Mouse (Mus musculus): ENCODE results near the gene Fryl. TPM values are rescaled to one million over a fixed set of nuclear protein-coding genes. Genes with fewer than 3 reads are reported as not detected.

Fryl gene
- total and polyA plus RNA-seq, 2 experiments from 2014 or later: 17.7 to 53.6 TPM

DNA sequence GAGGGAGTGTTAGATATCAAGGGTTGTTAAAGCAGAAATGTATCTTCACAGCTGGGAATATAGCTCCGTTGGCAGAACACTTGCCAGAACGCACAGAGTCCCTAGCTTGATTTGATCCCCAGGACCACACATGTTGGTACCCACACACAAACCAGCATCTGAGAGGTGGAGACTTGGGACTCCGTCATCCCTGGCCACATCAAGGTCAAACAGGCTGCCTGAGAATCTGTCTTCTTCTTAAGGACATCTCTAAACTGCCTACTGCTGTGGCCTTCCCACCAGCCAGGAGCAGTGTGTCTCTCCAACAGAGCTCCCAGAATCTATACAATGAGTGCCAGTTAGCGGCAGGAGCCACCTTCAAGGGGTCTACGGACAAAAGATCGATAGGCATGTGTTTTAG is 47.8 kb downstream of the Fryl start:
- no peak overlapping the region for H3K27ac ChIP-seq (ENCODE audit: low read depth, low read length)

GRCm38 (mm10) chr5:73206722-73207121 is 49.7 kb downstream of the Fryl start:
- Histone ChIP-seq H3K27ac (ENCODE audit: low read depth, low read length) (no peak overlapping the region), H3K27me3 (ENCODE audit: insufficient read depth, low read length) (no peaks in the 10 kb centered on the region), H3K4me3 (ENCODE audit: low read depth, low read length) (no peak overlapping the region), H3K9me3 (ENCODE audit: low read length) (no peaks in the 10 kb centered on the region), H3K4me2 (ENCODE audit: low read depth) (no peak overlapping the region), H3K9ac (no peak overlapping the region), H3K4me1 (ENCODE audit: insufficient read depth) (0 out of 2 replicates have a peak, but pooled peaks cover 4% of the 10 kb centered on the region), H3K36me3 (ENCODE audit: insufficient read depth) (no peaks in the 10 kb centered on the region)
- WGBS: 70% methylated on average over 9 of the region's 9 CpGs
- ATAC-seq: no peak
- DNase-seq: no peak
- TF ChIP-seq CTCF (IDR thresholded peaks at IDR 0.05; ENCODE audit: low read depth): no peak

More for the DNA sequence above, 47.8 kb downstream of the Fryl start:
- no peak overlapping the region for H3K4me2 ChIP-seq (ENCODE audit: low read depth)
- no peaks in the 10 kb centered on the region for H3K27me3 ChIP-seq (ENCODE audit: insufficient read depth, low read length)
- H3K9ac ChIP-seq: no peak overlapping the region
- H3K4me1 ChIP-seq (ENCODE audit: insufficient read depth): 0 out of 2 replicates have a peak, but pooled peaks cover 4% of the 10 kb centered on the region
- H3K4me3 ChIP-seq (ENCODE audit: low read depth, low read length): no peak overlapping the region
- WGBS: 69% methylated on average over 6 of the region's 6 CpGs
- no peak for TF ChIP-seq CTCF (IDR thresholded peaks at IDR 0.05; ENCODE audit: low read depth)
- no peaks in the 10 kb centered on the region for H3K9me3 ChIP-seq (ENCODE audit: low read length)
- DNase-seq (no peak), ATAC-seq (no peak)
- no peaks in the 10 kb centered on the region; the same call in 1 of the 2 replicates for H3K36me3 ChIP-seq (ENCODE audit: insufficient read depth)

DNA sequence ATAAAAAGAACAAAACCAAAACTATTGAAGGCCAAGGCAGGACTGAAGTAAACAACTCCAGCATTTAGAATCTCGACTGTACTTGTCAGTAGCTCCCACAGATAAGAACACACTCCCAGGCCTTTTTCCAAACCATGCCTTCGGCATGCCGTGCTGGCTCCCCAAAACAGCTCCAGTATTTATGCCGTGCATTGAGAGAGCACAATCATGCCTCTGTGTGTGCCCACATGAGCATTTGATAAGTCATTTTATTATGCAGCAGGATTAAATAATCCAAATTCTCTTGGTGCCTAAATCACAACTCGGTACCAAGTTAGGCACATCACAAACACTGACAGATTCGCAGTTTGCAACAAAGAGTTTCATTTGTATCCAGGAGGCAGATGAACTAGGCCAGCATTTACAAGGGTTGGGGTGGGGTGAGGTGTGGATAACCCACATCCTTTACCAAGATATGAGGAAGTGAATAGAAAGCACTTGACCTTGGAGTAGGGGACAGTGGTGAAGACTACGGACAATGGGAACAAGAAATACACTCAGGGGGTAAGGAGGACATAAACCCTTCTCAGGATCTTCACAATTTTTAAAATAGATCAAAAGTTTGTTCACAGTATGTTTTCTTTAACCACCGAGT is 50.3 kb downstream of the Fryl start:
- Histone ChIP-seq H3K4me2 (ENCODE audit: low read depth) (no peak overlapping the region), H3K4me1 (ENCODE audit: insufficient read depth) (0 out of 2 replicates have a peak, but pooled peaks cover 4% of the 10 kb centered on the region), H3K27ac (ENCODE audit: low read depth, low read length) (no peak overlapping the region), H3K9me3 (ENCODE audit: low read length) (no peaks in the 10 kb centered on the region), H3K27me3 (ENCODE audit: insufficient read depth, low read length) (no peaks in the 10 kb centered on the region), H3K4me3 (ENCODE audit: low read depth, low read length) (no peak overlapping the region), H3K9ac (no peak overlapping the region), H3K36me3 (ENCODE audit: insufficient read depth) (no peaks in the 10 kb centered on the region)
- DNase-seq (no peak), ATAC-seq (no peak)
- TF ChIP-seq CTCF (IDR thresholded peaks at IDR 0.05; ENCODE audit: low read depth): no peak
- 54% methylated on average over 8 of the region's 8 CpGs for WGBS

- WGBS: 39% methylated on average over 3 of the region's 3 CpGs
- ATAC-seq (peak; percentile 64), DNase-seq (no peak)
- Histone ChIP-seq H3K9me3 (ENCODE audit: low read length) (no peaks in the 10 kb centered on the region), H3K9ac (no peak overlapping the region), H3K27me3 (ENCODE audit: insufficient read depth, low read length) (no peaks in the 10 kb centered on the region), H3K4me1 (ENCODE audit: insufficient read depth) (0 out of 2 replicates have a peak, but pooled peaks cover 4% of the 10 kb centered on the region), H3K4me2 (ENCODE audit: low read depth) (no peak overlapping the region), H3K36me3 (ENCODE audit: insufficient read depth) (no peaks in the 10 kb centered on the region), H3K4me3 (ENCODE audit: low read depth, low read length) (no peak overlapping the region), H3K27ac (ENCODE audit: low read depth, low read length) (no peak overlapping the region)
- TF ChIP-seq CTCF (IDR thresholded peaks at IDR 0.05; ENCODE audit: low read depth): no peak
Observed at GRCm38 (mm10) chr5:73205050-73205449, 51.4 kb downstream of the Fryl start.

DNA sequence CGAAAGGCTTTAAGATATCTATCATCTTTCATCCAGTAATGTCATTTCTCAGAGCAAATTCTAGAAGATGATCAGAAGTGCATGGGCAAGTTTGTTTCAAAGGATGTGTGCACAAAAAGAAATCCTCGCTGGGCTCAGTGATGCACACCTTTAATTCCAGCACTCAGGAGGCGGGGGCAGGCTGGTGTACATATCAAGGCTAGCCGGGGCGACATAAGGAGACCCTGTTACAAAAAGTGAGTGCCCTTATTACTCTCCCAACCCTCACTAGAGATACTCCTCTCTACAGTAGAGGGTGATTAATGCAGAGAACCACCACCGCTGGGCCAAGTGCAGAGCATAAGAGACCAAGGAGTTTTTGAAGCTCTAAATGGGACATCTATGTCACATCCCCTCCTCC is 53.9 kb downstream of the Fryl start:
- no peak for TF ChIP-seq CTCF (IDR thresholded peaks at IDR 0.05; ENCODE audit: low read depth)
- H3K4me3 ChIP-seq (ENCODE audit: low read depth, low read length): no peak overlapping the region
- H3K27ac ChIP-seq (ENCODE audit: low read depth, low read length): no peak overlapping the region
- 0 out of 2 replicates have a peak, but pooled peaks cover 4% of the 10 kb centered on the region for H3K4me1 ChIP-seq (ENCODE audit: insufficient read depth)
- no peak overlapping the region for H3K9ac ChIP-seq
- H3K27me3 ChIP-seq (ENCODE audit: insufficient read depth, low read length): no peaks in the 10 kb centered on the region
- no peaks in the 10 kb centered on the region for H3K36me3 ChIP-seq (ENCODE audit: insufficient read depth)
- H3K4me2 ChIP-seq (ENCODE audit: low read depth): no peak overlapping the region
- H3K9me3 ChIP-seq (ENCODE audit: low read length): no peaks in the 10 kb centered on the region
- 94% methylated on average over 6 of the region's 6 CpGs for WGBS
- ATAC-seq (no peak), DNase-seq (no peak)

DNA sequence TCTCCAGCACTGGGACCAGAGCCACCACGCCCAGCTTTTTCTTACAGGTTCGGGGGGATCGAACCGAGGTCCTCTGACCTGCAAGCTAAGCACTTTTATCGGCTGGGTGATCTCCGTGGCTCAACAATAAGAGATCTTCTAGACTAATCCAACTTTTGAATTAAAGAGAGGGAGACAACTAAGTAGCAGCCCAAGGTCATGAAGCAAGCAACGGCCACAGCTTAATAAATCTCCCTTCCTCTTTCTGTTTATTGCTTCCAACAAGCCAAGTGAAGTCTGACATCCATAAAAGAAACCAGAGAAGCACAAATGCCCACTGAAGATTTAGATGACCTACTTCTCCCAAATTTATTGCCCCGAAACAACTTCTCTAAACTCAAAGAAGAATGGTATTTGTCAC is 54.3 kb downstream of the Fryl start:
- no peaks in the 10 kb centered on the region for H3K27me3 ChIP-seq (ENCODE audit: insufficient read depth, low read length)
- TF ChIP-seq CTCF (IDR thresholded peaks at IDR 0.05; ENCODE audit: low read depth): no peak
- H3K27ac ChIP-seq (ENCODE audit: low read depth, low read length): no peak overlapping the region
- no peak overlapping the region for H3K4me3 ChIP-seq (ENCODE audit: low read depth, low read length)
- H3K4me2 ChIP-seq (ENCODE audit: low read depth): no peak overlapping the region
- no peak overlapping the region for H3K9ac ChIP-seq
- ATAC-seq (no peak), DNase-seq (no peak)
- no peaks in the 10 kb centered on the region for H3K9me3 ChIP-seq (ENCODE audit: low read length)
- no peaks in the 10 kb centered on the region for H3K36me3 ChIP-seq (ENCODE audit: insufficient read depth)
- H3K4me1 ChIP-seq (ENCODE audit: insufficient read depth): 0 out of 2 replicates have a peak, but pooled peaks cover 4% of the 10 kb centered on the region
- 92% methylated on average over 8 of the region's 8 CpGs for WGBS
